Mouse (Mus musculus) cerebellum, postnatal 36 days (tissue): ENCODE measurements around the gene Acsbg1.
"Not testable (repeated sequence)": the region's sequence is repeated elsewhere in the genome, so short reads cannot be mapped to it uniquely, and the experiment has no call there.

Source experiments
- DNase-seq, 2 experiments: peaks; one replicate each; pipeline ENCODE4 v3.0.0; 2021 to 2022; ENCODE audit warnings: mixed read lengths in 2 of 2

The Acsbg1 gene

GRCm38 (mm10) chr9:54604131-54604654, 57.5 kb downstream of the Acsbg1 start:
- DNase-seq, result no peak

- no peak for DNase-seq
These were observed 58.8 kb downstream of the Acsbg1 start for GRCm38 (mm10) chr9:54602916-54603315.

- no peak for DNase-seq
These were observed 59.3 kb downstream of the Acsbg1 start for GRCm38 (mm10) chr9:54602386-54602785.

- no peak for DNase-seq
These were observed 64.8 kb downstream of the Acsbg1 start for GRCm38 (mm10) chr9:54596752-54597465.

GRCm38 (mm10) chr9:54593652-54594051, 68.0 kb downstream of the Acsbg1 start:
- DNase-seq, result not testable (repeated sequence)

GRCm38 (mm10) chr9:54587863-54588262, 73.8 kb downstream of the Acsbg1 start:
- DNase-seq, result no peak

- DNase-seq, result peak; percentile 93 to 96
These were observed 75.2 kb downstream of the Acsbg1 start, which contains the start of gene Idh3a for GRCm38 (mm10) chr9:54586199-54587061. Gene Idh3a, plus strand, starts transcription at chr9:54586334.

- DNase-seq, result no peak
These were observed 75.9 kb downstream of the Acsbg1 start for GRCm38 (mm10) chr9:54585839-54586198.

- not testable (repeated sequence) for DNase-seq
These were observed 77.5 kb downstream of the Acsbg1 start for GRCm38 (mm10) chr9:54584127-54584526.

GRCm38 (mm10) chr9:54583712-54584111, 78.0 kb downstream of the Acsbg1 start:
- DNase-seq, result no peak

- no peak for DNase-seq
These were observed 90.4 kb downstream of the Acsbg1 start for GRCm38 (mm10) chr9:54571130-54571839.

- DNase-seq, result no peak
These were observed 92.9 kb downstream of the Acsbg1 start for GRCm38 (mm10) chr9:54568732-54569131.

- DNase-seq, result no peak
These were observed 94.7 kb downstream of the Acsbg1 start for GRCm38 (mm10) chr9:54566958-54567357.

GRCm38 (mm10) chr9:54560831-54561601, 100.7 kb downstream of the Acsbg1 start:
- DNase-seq, result no peak

GRCm38 (mm10) chr9:54559771-54560471, 101.7 kb downstream of the Acsbg1 start, which contains the start of gene Cib2:
Gene Cib2, minus strand, starts transcription at chr9:54560218.
- DNase-seq, result peak; percentile 72 to 81

GRCm38 (mm10) chr9:54558731-54559130, 102.9 kb downstream of the Acsbg1 start:
- DNase-seq, result no peak

GRCm38 (mm10) chr9:54555044-54555443, 106.6 kb downstream of the Acsbg1 start:
- no peak for DNase-seq
